Mouse (Mus musculus): ENCODE results near the gene Hmgcl. TPM values are rescaled to one million over a fixed set of nuclear protein-coding genes. Genes with fewer than 3 reads are reported as not detected.
"Not testable (repeated sequence)": the region's sequence is repeated elsewhere in the genome, so short reads cannot be mapped to it uniquely, and the experiment has no call there.

Hmgcl gene
- total RNA-seq, 4 experiments from 2014 or later: 83.3 to 91.3 (median 85.0) TPM

DNA sequence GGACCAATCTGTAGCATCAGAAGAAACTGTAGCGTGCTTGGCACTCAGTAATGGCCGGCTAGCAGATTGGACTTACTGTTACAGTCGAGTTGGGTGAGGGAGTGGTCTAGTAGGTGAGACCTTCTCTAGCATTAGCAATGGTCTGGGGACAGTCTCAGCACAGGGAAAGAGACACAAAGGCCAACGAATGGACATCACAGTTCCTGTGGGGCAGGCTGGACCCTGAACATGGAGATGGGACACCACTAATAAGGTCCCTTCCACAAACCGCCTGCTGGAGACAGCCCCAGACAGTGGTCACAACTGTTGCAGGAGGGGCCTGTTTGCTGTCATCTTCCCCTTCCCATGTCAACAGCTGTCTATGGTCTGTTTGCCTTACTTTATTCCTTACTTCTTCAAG, 15.5 kb downstream of the Hmgcl start:
- DNase-seq (ENCODE audit: low spot score): no peak

- no peak for DNase-seq (ENCODE audit: low spot score)
Measured at GRCm38 (mm10) chr4:135962198-135962597, 15.9 kb downstream of the Hmgcl start.

GRCm38 (mm10) chr4:135962946-135963345, 16.7 kb downstream of the Hmgcl start:
- DNase-seq (ENCODE audit: low spot score): no peak

- peak; percentile 95 for DNase-seq (ENCODE audit: low spot score)
Measured at GRCm38 (mm10) chr4:135963457-135964193, 17.4 kb downstream of the Hmgcl start, which contains the start of gene Gale. TSS of gene Gale (plus strand) at chr4:135963727.

DNA sequence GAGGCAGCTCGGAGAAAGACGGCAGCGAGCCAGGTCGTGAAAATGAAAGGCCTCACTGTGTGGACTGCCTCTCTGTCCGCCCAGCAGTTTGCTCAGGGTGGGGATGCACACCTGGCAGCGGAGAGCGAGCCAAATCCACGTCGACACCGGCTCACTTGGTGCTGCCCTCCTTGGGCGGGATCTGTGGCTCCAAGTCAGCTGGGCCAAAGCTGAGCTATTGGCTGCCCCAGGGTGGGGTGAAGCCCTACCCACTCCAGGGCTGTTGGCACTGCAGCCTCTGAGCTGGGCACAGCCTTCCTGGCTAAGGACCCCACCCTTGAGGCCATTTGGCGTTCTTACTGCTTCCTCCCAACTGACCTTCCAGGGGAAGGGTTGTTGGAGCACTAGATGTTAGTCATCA, 18.2 kb downstream of the Hmgcl start:
- DNase-seq (ENCODE audit: low spot score): no peak

DNA sequence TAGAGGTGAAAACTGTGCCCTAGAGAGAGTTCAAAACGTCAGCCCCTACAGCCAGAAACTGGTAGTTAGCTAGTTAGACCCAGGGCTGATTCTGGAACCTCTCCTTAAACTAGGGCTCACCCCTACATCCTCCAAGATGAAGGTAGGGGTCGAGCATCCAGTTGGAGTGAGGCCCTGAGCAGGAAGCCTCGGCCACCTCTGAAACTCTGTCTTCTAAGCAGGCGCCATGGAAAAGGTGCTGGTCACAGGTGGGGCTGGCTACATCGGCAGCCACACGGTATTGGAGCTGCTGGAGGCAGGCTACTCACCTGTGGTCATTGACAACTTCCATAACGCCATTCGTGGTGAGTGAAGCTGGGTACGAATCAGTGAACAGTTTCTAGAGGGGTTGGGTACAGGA, 18.9 kb downstream of the Hmgcl start:
- no peak for DNase-seq (ENCODE audit: low spot score)

DNA sequence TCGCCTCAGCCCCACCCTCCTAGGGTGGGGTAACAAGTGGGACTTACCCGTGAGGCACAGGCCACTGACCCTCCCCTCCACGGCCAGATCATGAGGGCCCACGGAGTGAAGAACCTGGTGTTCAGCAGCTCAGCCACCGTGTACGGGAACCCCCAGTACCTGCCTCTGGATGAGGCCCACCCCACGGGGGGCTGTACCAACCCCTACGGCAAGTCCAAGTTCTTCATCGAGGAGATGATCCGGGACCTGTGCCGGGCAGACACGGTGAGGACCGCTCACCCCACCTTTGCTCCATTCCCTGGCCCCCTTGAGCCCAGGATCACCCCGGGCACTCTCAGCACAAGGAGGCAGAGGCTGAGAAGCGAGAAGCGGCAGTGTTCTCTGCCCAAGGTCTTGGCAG, 20.0 kb downstream of the Hmgcl start:
- no peak for DNase-seq (ENCODE audit: low spot score)

DNA sequence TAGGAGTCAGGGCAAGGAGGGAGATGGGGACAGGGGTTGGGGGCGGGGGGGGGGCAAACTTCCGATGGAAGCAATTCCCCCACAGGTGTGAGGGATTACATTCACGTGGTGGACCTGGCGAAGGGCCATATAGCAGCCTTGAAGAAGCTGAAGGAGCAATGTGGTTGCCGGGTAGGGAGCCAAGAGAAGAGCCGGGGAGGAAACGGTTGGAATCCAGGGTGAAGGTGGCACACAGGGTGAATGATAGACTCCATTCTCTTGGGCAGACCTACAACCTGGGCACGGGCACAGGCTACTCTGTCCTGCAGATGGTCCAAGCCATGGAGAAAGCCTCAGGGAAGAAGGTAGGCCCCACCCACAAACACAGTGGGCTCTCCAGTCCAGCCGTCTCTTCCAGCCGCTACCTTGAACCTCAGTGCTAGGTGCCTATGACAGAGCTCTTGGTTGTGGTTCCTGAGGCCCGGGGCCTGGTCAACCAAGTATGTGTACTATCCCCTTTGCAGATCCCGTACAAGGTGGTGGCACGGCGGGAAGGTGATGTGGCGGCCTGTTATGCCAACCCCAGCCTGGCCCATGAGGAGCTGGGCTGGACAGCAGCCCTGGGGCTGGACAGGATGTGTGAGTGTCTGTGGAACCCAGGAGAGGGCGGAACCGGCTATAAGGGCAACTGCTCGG, 21.0 kb downstream of the Hmgcl start:
- no peak for DNase-seq (ENCODE audit: low spot score)

- no peak for DNase-seq (ENCODE audit: low spot score)
Measured at GRCm38 (mm10) chr4:135968271-135968869, 22.1 kb downstream of the Hmgcl start.

- no peak for DNase-seq (ENCODE audit: low spot score)
Measured at GRCm38 (mm10) chr4:135969070-135969750, 23.0 kb downstream of the Hmgcl start.

GRCm38 (mm10) chr4:135970585-135970984, 24.3 kb downstream of the Hmgcl start:
- DNase-seq (ENCODE audit: low spot score): no peak

DNA sequence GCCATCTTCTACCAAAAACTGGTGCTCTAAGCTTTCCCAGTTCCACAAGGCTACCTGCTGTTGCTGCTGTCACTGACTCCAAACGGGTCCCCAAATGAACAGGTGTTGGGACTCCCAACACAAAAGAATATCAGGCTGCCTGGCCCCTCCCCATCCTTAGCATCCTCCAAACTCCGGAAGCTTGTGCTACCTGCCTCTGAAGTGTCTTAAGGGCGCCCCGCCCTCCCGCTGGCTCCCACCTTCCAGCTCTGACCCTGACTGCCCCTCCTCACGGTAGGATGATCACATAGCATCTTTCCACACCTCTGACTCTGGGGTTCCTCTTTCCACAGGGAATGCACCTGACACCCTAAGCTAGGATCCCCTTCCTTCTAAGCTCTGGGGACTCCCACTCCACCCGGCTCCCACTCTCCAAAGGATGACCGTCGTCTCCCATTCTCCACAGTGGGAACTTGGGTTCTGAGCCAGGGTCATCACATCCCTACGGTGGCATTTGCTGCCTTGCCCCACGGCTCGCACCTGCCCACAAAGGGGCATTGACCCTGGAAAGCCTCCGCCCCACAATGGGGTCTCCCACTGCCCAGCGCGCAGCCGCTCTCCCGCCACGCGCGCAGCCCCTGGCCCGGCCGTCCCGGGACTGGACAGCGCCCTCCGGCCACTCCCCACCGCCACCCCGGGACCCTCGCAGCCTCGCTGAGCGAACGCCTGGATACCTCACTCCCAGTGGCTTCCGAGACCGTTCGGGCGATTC, 25.7 kb downstream of the Hmgcl start:
- no peak for DNase-seq (ENCODE audit: low spot score)

DNA sequence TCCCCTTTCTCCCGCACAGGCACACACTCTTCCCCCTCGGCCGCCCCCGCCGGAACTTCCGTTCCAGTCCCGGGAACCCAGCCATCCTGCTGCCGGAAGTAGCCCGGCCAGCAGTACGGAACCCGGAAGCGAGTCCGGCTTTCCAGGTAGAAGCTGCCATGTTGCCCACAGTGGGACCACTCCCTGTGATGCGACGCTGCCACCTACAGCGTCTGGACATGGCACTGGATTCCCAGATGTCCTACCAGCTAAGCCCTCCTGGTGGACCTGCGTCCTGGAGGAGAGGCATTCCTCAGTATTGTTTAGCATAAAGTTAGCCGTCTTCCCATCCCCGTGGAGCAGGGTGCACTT, 26.3 kb downstream of the Hmgcl start, which contains the start of gene Lypla2:
Lypla2 (minus strand) TSS at position 71 of the 351 bp plus-strand sequence.
- DNase-seq (ENCODE audit: low spot score): peak; percentile 91

DNA sequence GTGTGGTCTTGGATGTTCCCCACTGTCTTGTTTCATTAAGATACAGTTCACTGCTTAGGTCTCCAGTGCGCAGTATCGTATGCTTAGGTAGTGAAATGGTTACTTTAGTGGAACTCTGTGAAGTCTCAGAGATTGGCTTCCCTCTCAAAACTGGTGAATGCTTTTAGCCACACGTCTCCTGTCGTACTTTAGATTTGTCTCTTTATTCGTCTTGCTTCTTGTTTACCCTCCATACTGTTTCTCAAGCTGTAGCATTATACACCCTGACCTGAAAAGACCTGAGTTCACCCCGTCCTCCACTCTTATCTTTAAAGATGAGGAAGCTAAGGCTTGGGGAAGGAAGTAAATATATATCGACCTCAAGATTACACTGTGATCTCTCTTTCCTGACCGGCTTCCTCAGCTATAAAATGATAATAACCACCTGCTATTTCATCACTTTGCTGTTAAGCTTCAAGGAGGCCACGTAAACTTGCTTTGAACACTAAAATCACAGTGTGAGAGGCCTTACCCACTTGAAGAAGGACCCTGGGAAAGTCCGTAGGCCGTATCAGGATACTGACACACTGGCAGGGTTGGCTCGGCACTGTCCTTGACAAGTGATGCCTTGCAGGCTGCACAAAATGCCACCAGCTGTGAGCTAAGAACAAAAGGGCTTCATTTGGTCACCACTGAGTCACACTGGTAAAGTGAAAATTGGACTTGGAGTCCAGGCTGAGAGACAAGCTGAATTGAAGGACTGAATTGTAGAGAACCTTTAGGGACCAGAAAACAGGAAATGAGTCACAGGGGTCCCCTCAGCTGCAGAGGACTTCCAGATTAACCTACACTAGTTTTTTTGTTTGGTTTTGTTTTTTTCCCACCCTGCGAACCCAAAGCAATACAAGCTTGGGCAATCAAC, 26.9 kb downstream of the Hmgcl start:
- no peak for DNase-seq (ENCODE audit: low spot score)

DNA sequence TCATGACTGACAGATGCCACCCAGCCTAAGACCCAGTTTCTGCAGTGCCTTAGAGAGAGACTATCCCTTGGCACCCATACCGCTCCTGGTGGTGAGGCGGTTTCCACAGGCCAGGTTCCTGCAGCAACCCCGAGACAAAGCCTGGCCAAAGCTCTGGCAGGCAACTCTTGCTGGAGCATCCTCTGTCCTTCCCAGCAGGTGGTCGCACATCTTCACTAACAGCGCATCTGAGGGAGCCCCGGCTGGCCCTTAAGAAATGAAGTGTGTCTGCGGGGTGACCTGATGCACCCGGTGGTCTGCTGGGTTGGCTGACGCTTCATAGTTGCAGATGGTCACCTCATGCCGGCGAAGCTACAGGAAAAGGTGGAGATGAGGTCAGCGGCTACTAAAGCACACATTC, 29.9 kb downstream of the Hmgcl start:
- DNase-seq (ENCODE audit: low spot score): no peak

- DNase-seq (ENCODE audit: low spot score): not testable (repeated sequence)
Measured at GRCm38 (mm10) chr4:135980223-135980622, 34.0 kb downstream of the Hmgcl start.

DNA sequence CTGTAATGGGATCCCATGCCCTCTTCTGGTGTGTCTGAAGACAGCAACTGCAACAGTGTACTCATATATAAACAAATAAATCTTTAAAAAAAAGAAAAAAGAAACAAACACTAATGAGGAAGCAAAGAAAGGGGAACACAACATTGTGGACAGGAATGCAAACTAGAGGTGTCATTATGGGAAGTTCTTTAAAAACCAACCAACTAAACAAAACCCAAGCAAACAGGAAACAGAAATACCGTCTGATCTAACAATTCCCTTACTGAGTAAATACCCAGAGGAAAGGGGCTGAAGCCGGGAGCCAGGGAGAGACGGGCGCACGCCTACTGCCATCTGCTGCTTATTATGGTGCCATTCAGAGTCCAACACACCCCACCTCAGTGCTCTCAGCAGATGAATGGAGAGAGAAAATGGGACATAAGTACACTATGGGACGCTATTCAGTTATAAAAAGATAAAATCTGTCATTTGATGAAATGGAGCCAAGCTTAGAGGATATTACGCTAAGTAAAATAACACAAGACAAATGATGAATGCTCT, 35.3 kb downstream of the Hmgcl start:
- no peak for DNase-seq (ENCODE audit: low spot score)

DNA sequence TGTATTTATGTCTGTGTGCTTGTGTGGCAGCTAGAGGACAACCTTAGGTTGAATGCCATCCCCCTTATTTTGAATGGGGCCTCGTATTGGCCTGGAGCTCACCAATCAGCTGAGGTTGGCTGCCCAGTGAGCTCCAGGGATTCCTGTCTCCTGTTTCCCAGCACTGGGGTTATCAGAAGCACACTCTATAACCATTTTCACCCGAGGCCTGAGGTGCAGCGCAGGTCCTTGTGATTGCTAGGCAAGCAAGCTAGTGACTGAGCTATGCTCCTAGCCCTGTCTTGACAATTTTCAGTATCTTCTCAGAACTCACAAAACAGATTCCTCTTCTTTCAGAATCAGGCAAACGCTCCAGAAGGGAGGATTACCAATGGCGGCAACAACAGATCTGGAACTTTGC, 38.3 kb downstream of the Hmgcl start:
- no peak for DNase-seq (ENCODE audit: low spot score)

- DNase-seq (ENCODE audit: low spot score): no peak
Measured at GRCm38 (mm10) chr4:135985193-135985592, 38.9 kb downstream of the Hmgcl start.

- DNase-seq (ENCODE audit: low spot score): no peak
Measured at GRCm38 (mm10) chr4:135985769-135986168, 39.5 kb downstream of the Hmgcl start.

Data from heart, adult 8-10 months (tissue).